Mouse (Mus musculus) liver, adult 2 months (tissue): Measurements from ENCODE around the gene Mcoln3.

Experiments used
- CTCF ChIP-seq: fragments of 200-500 bp; IDR thresholded peaks from 2 replicates; pipeline ENCODE4 v1.5.1; 2011; ENCODE audit warnings: low read depth, low read length, control low read depth
- POLR2A ChIP-seq: fragments of 200-500 bp; IDR thresholded peaks from 2 replicates; pipeline ENCODE4 v1.6.1; 2011; ENCODE audit warnings: low read length, control low read depth; ENCODE audit not compliant: insufficient read depth; ENCODE audit errors: extremely low read depth

DNA sequence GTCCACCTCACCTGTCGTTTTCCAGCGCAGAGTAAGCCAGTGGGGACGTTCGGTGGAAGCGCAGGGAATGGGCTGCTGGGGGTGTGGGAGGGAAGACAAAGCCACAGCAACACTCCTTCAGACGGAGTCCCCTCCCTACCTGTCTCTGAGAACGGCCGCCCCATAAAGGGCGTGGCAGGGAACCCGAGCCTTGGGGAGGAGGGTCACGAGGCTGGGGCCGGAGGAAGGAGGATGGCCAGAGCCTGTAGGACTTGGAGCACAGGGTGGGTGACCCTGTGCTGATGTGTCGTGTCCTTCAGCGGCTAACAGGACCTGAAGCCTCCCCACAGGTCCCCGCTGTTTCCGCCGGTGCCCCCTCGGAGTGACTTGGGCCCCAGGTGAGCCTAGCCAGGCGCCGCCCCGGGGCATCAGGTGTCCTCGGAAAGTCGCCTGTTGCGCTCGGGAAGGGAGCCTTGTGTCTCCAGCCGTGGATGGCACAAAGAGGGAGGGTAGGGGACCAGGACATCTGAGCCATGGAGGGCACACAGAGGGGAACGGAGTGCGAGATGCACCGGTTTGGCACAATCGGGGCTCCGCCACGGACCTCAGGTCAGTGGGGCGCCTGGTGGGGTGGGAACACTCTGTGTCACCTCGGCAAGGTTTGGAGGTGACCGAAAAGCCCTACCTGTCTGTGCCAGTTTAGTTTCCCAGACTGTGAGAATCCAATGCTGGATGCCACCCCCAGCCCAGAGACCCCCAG lies at the start of gene Mcoln3:
- TF ChIP-seq CTCF (no peak), POLR2A (no peak)
